Mouse (Mus musculus) small intestine, adult 10 weeks (tissue): ENCODE measurements around the gene Ccng2. TPM values are rescaled to one million over a fixed set of nuclear protein-coding genes. Genes with fewer than 3 reads are reported as not detected.

Source experiments
- polyA plus RNA-seq: library from polyadenylated mRNA; stranded (reverse); fragments of 350-450 nt; fragmentation: Illumina TruSeq; extraction: RNeasy Lipid Tissue Mini Kit (QIAGEN cat#74804); gene quantifications from one replicate; pipeline ENCODE4 v1.2.3, GENCODE M21; 2014; ENCODE audit warnings: low replicate concordance

Gene Ccng2
- polyA plus RNA-seq: 208 TPM

GRCm38 (mm10) chr5:93266883-93267704 is at the start of gene Ccng2:
Gene Ccng2, plus strand, starts transcription at chr5:93267257.

Other genes with a start within 250 kb of the Ccng2 start
- gene Sowahb, start 222.2 kb upstream of the Ccng2 start, polyA plus RNA-seq: 14.1 TPM
- gene Sept11, start 173.8 kb upstream of the Ccng2 start, polyA plus RNA-seq: 17.5 TPM
- 477 TPM for gene Ccni, start 60.8 kb upstream of the Ccng2 start, polyA plus RNA-seq
- gene 2010109A12Rik, start 60.7 kb upstream of the Ccng2 start, polyA plus RNA-seq: 2.2 TPM